Mouse (Mus musculus) midbrain, embryonic 13.5 days (tissue): ENCODE data around the gene Spin1. TPM values are rescaled to one million over a fixed set of nuclear protein-coding genes. Genes with fewer than 3 reads are reported as not detected.
A peak's percentile ranks its signal among the peaks of the same experiment; 100 is the strongest.

Source experiments
- ATAC-seq: fragments of 200-750 bp; cut with Nextera tagmentation; 2 replicates; pipeline ENCODE4 v1.8.0; 2017; ENCODE audit warnings: mild to moderate bottlenecking, moderate TSS enrichment, moderate library complexity
- H3K27ac ChIP-seq: fragments of 300-500 bp; sonication (generic); 2 replicates; pipeline ENCODE4 v1.5.1; 2015; ENCODE audit warnings: inconsistent platforms, mild to moderate bottlenecking, moderate library complexity
- H3K27me3 ChIP-seq: fragments of 300-500 bp; sonication (generic); 2 replicates; pipeline ENCODE4 v1.6.1; 2015; ENCODE audit warnings: mild to moderate bottlenecking, inconsistent platforms
- H3K36me3 ChIP-seq: fragments of 300-500 bp; sonication (generic); 2 replicates; pipeline ENCODE4 v1.6.1; 2015; ENCODE audit warnings: mild to moderate bottlenecking, inconsistent platforms
- H3K4me1 ChIP-seq: fragments of 300-500 bp; sonication (generic); replicated peaks from 2 replicates; pipeline ENCODE4 v1.6.1; 2015; ENCODE audit warnings: inconsistent platforms
- H3K4me2 ChIP-seq: fragments of 300-500 bp; sonication (generic); replicated peaks from 2 replicates; pipeline ENCODE4 v1.6.1; 2015; ENCODE audit warnings: moderate library complexity, mild to moderate bottlenecking, inconsistent platforms
- H3K4me3 ChIP-seq: fragments of 300-500 bp; sonication (generic); replicated peaks from 2 replicates; pipeline ENCODE4 v1.5.1; 2015; ENCODE audit warnings: mild to moderate bottlenecking, inconsistent platforms
- H3K9ac ChIP-seq: fragments of 300-500 bp; sonication (generic); replicated peaks from 2 replicates; pipeline ENCODE4 v1.6.1; 2015; ENCODE audit warnings: mild to moderate bottlenecking, inconsistent platforms
- H3K9me3 ChIP-seq: fragments of 300-500 bp; sonication (generic); 2 replicates; pipeline ENCODE4 v1.6.1; 2016; ENCODE audit warnings: mild to moderate bottlenecking, inconsistent platforms
- WGBS: fragments of 180-500 bp; shearing (Covaris S2); methylation state at CpG from one replicate; pipeline ENCODE4 v1.1.7; 2015; 5-methylcytosine and 5-hydroxymethylcytosine counted together
- polyA plus RNA-seq: library from polyadenylated mRNA; unstranded; fragments of >200 nt; fragmentation: Nextera tagmentation; extraction: Ambion mirVana; gene quantifications from 2 replicates; pipeline ENCODE4 v1.2.1, GENCODE M21; 2015

Spin1 gene
- polyA plus RNA-seq, 1 experiment from 2014 or later, result 136 TPM

DNA sequence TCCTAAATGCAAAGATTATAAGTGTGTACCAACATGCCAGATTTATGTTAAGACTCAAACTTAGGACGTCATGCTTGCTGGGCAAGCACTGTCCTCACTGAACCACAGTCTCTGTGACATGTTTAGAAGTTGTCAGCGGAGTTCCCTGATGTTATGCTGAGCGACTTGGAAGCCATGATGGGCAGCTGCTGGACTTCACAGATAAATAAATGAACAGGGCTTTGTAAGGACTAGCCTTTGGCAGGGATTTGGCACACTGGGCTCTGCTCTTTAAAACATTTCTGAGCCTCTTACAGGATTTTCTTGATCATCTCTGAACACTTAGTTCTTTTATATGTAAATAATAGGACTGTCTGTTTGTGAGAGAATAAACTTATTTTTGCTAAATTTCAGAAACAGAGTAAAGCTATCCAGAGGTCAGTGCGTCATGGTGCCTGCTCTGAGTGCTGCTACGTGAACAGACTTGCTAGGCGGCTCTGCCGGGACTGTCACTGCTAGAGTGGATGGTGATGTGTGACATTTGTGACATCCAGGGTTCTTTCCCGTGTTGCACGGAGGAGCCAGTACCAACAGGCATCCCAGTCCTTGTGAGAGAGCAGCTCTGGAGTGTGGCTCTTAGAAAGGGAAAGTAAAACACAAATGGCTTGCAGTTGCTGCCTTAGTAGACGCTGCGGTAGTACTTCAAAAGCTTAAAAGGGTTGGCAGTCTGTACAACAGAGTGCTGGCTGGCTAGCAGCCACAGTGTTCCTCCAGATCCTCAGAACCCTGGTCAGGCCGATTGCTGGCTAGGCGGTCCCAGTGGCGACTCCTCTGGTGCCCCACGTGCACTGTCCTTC, 54.7 kb downstream of the Spin1 start:
- Histone ChIP-seq H3K27me3 (no peaks in the 10 kb centered on the region), H3K4me3 (no peak overlapping the region), H3K4me1 (no peaks in the 10 kb centered on the region), H3K9ac (no peak overlapping the region), H3K36me3 (peaks cover 45% of the 10 kb centered on the region), H3K9me3 (no peaks in the 10 kb centered on the region), H3K27ac (no peak overlapping the region), H3K4me2 (no peak overlapping the region)
- 92% methylated on average over 15 of the region's 15 CpGs for WGBS
- no peak for ATAC-seq

DNA sequence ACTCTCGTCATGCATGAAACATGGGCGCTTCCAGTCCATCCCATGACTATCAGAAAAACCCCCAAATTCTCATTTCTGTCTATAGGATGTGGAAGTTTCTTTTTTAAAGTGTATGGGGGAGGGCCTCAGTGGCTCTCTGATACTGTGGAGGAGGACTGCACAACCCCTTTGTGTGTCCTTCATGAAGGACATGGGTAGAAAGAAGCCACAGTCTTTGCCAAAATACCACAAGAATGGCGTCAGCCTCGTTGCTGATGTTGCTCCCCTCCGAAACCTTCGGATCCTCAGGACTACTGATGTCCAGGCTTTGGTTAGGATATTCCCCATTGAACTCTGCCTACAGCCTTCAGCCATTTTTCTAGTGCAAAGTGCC, 55.3 kb downstream of the Spin1 start:
- Histone ChIP-seq H3K4me1 (no peaks in the 10 kb centered on the region), H3K27ac (no peak overlapping the region)

GRCm38 (mm10) chr13:51157291-51157690, 56.6 kb downstream of the Spin1 start:
- Histone ChIP-seq H3K4me2 (no peak overlapping the region), H3K4me3 (no peak overlapping the region), H3K9me3 (no peaks in the 10 kb centered on the region), H3K36me3 (peaks cover 40% of the 10 kb centered on the region), H3K27me3 (no peaks in the 10 kb centered on the region), H3K27ac (no peak overlapping the region), H3K4me1 (no peaks in the 10 kb centered on the region), H3K9ac (no peak overlapping the region)
- 94% methylated on average over 3 of the region's 3 CpGs for WGBS
- no peak for ATAC-seq

More for the DNA sequence above, 55.3 kb downstream of the Spin1 start:
- WGBS, result 94% methylated on average over 6 of the region's 6 CpGs
- Histone ChIP-seq H3K9me3 (no peaks in the 10 kb centered on the region), H3K9ac (no peak overlapping the region), H3K36me3 (peaks cover 40% of the 10 kb centered on the region), H3K27me3 (no peaks in the 10 kb centered on the region), H3K4me2 (no peak overlapping the region), H3K4me3 (no peak overlapping the region)
- ATAC-seq, result no peak

GRCm38 (mm10) chr13:51161672-51162071, 61.0 kb downstream of the Spin1 start:
- H3K36me3 ChIP-seq, result peaks cover 15% of the 10 kb centered on the region; the same call in 1 of the 2 replicates
- no peaks in the 10 kb centered on the region for H3K27me3 ChIP-seq
- no peak overlapping the region for H3K9ac ChIP-seq
- H3K4me1 ChIP-seq, result no peaks in the 10 kb centered on the region
- H3K4me2 ChIP-seq, result no peak overlapping the region
- H3K27ac ChIP-seq, result no peak overlapping the region
- no peaks in the 10 kb centered on the region for H3K9me3 ChIP-seq
- no peak overlapping the region for H3K4me3 ChIP-seq
- ATAC-seq, result no peak
- 78% methylated on average over 2 of the region's 2 CpGs for WGBS

- Histone ChIP-seq H3K4me1 (no peaks in the 10 kb centered on the region), H3K27ac (no peak overlapping the region), H3K9ac (no peak overlapping the region), H3K27me3 (no peaks in the 10 kb centered on the region), H3K9me3 (no peaks in the 10 kb centered on the region), H3K4me3 (no peak overlapping the region), H3K4me2 (no peak overlapping the region), H3K36me3 (peaks cover 13% of the 10 kb centered on the region; the same call in 1 of the 2 replicates)
- no peak for ATAC-seq
- WGBS, result 85% methylated on average over 6 of the region's 6 CpGs
Measured at GRCm38 (mm10) chr13:51162246-51162645, 61.6 kb downstream of the Spin1 start.

DNA sequence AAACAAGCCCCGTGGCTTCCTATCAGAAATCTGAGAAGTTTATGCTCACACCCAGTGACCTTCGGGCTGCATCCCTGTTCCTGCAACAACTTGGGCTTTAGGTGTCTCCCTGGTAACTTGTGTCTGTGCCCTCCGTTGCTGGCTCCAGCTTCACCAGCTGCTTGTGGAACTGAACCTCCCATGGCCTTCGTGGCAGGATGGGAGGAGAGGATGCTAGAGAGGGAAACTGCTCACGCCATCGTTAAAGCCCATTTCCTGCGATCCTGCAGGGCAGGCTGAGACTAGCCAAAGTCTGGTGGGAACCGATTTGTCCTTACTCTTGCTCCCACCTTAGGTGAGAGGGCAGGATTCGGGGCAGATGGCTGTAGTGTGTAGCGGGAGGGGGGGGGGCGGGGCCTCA, 66.0 kb downstream of the Spin1 start:
- H3K4me3 ChIP-seq, result no peak overlapping the region
- no peak overlapping the region for H3K27ac ChIP-seq
- H3K9me3 ChIP-seq, result no peaks in the 10 kb centered on the region
- 76% methylated on average over 11 of the region's 11 CpGs for WGBS
- H3K36me3 ChIP-seq, result 0 out of 2 replicates have a peak, but pooled peaks cover 6% of the 10 kb centered on the region
- peaks cover 27% of the 10 kb centered on the region for H3K27me3 ChIP-seq
- no peak overlapping the region for H3K4me2 ChIP-seq
- no peak for ATAC-seq
- H3K4me1 ChIP-seq, result peaks cover 14% of the 10 kb centered on the region
- no peak overlapping the region for H3K9ac ChIP-seq

DNA sequence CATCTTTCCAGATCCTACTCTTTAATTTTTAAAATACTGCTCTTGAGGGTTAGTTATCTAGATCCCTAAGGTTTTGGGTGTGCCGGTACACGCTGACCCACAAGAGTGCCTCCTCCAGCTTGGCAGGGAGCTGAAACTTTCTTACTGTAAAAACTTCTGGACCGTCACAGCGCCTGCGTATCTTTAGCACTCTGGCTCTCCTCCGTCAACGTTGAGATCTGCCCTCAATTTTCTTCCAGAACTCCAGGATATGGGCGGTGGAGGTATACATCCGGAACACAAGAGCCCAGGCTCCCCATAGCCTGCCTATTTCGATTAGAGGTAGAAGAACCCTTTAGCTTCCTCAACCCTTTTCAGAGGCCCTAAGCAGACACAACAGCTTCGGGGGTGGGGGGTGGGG, 69.5 kb downstream of the Spin1 start:
- no peak for ATAC-seq
- WGBS, result 37% methylated on average over 11 of the region's 11 CpGs
- Histone ChIP-seq H3K27ac (no peak overlapping the region), H3K27me3 (peaks cover 43% of the 10 kb centered on the region), H3K4me1 (peaks cover 15% of the 10 kb centered on the region), H3K4me2 (peak overlapping the region; percentile 95), H3K36me3 (no peaks in the 10 kb centered on the region), H3K9me3 (no peaks in the 10 kb centered on the region), H3K4me3 (peak overlapping the region; percentile 47; the same call in 1 of the 2 replicates), H3K9ac (no peak overlapping the region)

DNA sequence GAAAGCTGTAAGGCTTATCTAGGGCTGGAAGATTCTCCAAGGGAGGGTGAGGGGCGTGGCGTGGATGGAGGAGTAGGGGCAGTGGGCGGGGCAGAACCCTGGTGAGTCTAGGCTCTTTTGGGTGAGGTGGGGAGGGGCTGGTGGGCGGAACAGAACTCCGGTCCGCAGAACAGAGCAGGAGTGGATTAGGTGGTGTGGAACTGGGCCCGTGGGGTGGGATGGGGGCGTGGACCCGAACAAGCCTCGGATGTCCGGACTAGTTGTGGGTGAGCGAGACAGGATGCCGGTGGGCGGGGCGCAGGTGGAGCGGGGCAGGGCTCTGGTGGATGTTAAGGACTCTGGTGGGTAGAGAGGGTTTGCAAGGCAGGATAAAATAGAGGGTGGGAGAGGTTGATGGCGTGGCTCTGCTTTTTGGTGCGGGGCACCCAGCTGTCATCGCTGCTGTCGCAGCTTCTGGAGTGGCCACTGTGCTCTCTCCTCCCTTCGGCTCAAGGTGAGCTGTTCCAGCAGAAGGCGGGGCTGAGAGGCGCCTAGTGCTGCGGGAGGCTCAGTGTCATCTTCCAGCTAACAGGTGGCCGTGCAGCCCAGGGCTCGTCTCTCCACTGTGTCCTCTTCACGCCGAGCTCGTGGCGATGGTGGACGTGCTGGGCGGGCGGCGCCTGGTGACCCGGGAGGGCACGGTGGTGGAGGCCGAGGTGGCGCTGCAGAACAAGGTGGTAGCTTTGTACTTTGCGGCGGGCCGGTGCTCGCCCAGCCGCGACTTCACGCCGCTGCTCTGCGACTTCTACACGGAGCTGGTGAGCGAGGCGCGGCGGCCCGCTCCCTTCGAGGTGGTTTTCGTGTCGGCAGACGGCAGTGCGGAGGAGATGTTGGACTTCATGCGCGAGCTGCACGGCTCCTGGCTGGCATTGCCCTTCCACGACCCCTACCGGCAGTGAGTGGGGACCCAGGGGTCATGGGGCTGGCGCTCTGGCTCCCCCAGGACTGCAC, 70.3 kb downstream of the Spin1 start, which contains the start of gene Nxnl2:
Gene Nxnl2, plus strand, starts transcription at position 332 of the 990 bp plus-strand sequence.
- Histone ChIP-seq H3K4me3 (peak within 1 kb of the TSS; percentile 47), H3K9ac (peak within 1 kb of the TSS; percentile 50), H3K4me1 (peaks cover 15% of the 10 kb centered on the region), H3K4me2 (peak within 1 kb of the TSS; percentile 95), H3K27me3 (peaks cover 43% of the 10 kb centered on the region), H3K9me3 (no peaks in the 10 kb centered on the region), H3K27ac (no peak within 1 kb of the TSS), H3K36me3 (no peaks in the 10 kb centered on the region)
- ATAC-seq, result peak; percentile 81
- under 1% methylated on average over 64 of the region's 64 CpGs for WGBS

DNA sequence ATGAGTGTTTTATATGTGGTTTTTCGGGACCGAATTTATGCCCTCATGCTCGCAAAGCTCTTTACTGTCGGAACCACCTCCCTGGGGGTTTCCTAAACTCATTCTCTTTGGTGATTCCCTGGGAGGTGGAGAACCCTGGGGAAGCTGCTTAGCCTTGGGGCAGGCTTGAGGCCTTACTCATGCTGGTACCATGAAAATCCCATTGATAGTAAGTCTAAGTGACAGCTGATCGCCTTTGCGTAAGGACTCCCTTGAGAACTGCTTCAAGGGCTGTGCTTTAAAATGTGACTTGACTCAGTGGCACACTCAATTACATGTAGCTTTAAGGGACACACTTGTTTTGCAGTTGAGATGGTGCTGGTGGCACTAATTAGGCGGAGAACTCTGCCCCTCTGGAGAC, 71.9 kb downstream of the Spin1 start:
- Histone ChIP-seq H3K36me3 (no peaks in the 10 kb centered on the region), H3K27ac (no peak overlapping the region), H3K27me3 (peaks cover 43% of the 10 kb centered on the region), H3K4me1 (peaks cover 15% of the 10 kb centered on the region), H3K4me3 (no peak overlapping the region), H3K4me2 (no peak overlapping the region), H3K9me3 (no peaks in the 10 kb centered on the region), H3K9ac (no peak overlapping the region)
- ATAC-seq, result no peak
- WGBS, result 54% methylated on average over 7 of the region's 7 CpGs

GRCm38 (mm10) chr13:51178932-51179331, 78.3 kb downstream of the Spin1 start:
- H3K4me3 ChIP-seq, result no peak overlapping the region
- no peaks in the 10 kb centered on the region for H3K36me3 ChIP-seq
- H3K9me3 ChIP-seq, result no peaks in the 10 kb centered on the region
- peaks cover 8% of the 10 kb centered on the region; the same call in 1 of the 2 replicates for H3K27me3 ChIP-seq
- no peak for ATAC-seq
- H3K4me2 ChIP-seq, result no peak overlapping the region
- WGBS, result 88% methylated on average over 10 of the region's 10 CpGs
- no peaks in the 10 kb centered on the region for H3K4me1 ChIP-seq
- H3K27ac ChIP-seq, result no peak overlapping the region
- no peak overlapping the region for H3K9ac ChIP-seq

DNA sequence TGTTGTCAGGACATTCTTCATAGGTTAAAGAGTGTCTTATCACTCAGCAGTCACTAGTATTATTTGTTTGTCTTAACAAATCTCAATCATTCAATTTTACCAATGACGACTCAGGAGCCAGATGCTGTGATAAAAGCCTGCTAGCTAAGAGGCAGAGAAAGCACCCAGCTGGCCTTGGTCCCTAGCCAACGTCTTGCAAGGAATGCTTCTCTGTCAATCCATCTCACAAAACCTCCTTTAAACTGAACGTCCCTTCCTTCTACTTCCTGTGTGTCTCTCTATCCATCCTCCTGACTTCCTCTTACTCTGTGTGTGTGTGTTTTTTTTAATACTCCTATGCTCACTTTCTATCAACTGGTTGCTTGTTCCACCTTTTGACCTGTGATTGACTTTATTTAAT, 78.7 kb downstream of the Spin1 start:
- Histone ChIP-seq H3K9ac (no peak overlapping the region), H3K36me3 (no peaks in the 10 kb centered on the region), H3K27ac (no peak overlapping the region), H3K27me3 (peaks cover 5% of the 10 kb centered on the region; the same call in 1 of the 2 replicates), H3K4me2 (no peak overlapping the region), H3K4me1 (no peaks in the 10 kb centered on the region), H3K4me3 (no peak overlapping the region), H3K9me3 (no peaks in the 10 kb centered on the region)
- 81% methylated on average over 3 of the region's 3 CpGs for WGBS
- no peak for ATAC-seq

GRCm38 (mm10) chr13:51182236-51182635, 81.6 kb downstream of the Spin1 start:
- Histone ChIP-seq H3K4me3 (no peak overlapping the region), H3K9ac (no peak overlapping the region), H3K4me2 (no peak overlapping the region), H3K27me3 (no peaks in the 10 kb centered on the region), H3K27ac (no peak overlapping the region), H3K4me1 (no peaks in the 10 kb centered on the region), H3K36me3 (no peaks in the 10 kb centered on the region), H3K9me3 (no peaks in the 10 kb centered on the region)
- WGBS, result 90% methylated on average over 7 of the region's 7 CpGs
- no peak for ATAC-seq
